7 mouse cellular contexts compared by ENCODE assay signal in the genomic region with DNA sequence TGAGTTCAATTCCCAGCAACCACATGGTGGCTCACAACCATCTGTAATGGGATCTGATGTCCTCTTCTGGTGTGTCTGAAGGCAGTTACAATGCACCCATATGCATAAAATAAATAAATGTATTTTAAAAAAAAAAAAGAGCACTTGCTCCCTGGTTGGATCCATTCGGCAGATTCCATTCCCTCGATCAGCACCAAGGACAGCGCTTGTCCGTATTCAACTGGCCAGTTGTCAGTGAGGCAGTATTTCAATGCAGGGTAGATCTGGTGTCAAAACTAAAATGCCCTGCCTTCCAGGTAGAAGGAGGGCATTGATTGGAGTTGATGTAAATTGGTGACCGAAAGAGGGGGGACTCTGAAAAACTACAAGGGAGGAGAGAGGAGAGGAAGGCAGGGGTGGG.
A peak's percentile ranks its signal among the peaks of the same experiment; 100 is the strongest.
DNase-seq lines count a peak whose midpoint lies in the region; ATAC-seq lines count a peak whose summit lies in the region.

No protein-coding gene starts in this region.

- H3K27me3 ChIP-seq in midbrain, embryonic 10.5 days (ENCODE audit: low read depth, poor library complexity, severe bottlenecking): peaks cover 66% of the 10 kb centered on the region
- H3K27me3 ChIP-seq in midbrain, embryonic 16.5 days (ENCODE audit: control insufficient read depth, insufficient read depth, low read depth, low read length): no peaks in the 10 kb centered on the region
- H3K27me3 ChIP-seq in embryonic facial prominence, embryonic 14.5 days (replicated peaks; ENCODE audit: control insufficient read depth, insufficient read depth, low read length): no peaks in the 10 kb centered on the region; the same call in 1 of the 2 replicates

- no peak overlapping the region for H3K9ac ChIP-seq in midbrain, embryonic 16.5 days (ENCODE audit: low read depth, low read length)
- no peak overlapping the region for H3K9ac ChIP-seq in embryonic facial prominence, embryonic 14.5 days (ENCODE audit: low read depth, low read length)

- peaks cover 60% of the 10 kb centered on the region for H3K4me1 ChIP-seq in midbrain, embryonic 10.5 days
- peaks cover 17% of the 10 kb centered on the region for H3K4me1 ChIP-seq in midbrain, embryonic 16.5 days (ENCODE audit: control insufficient read depth, insufficient read depth, low read length)
- H3K4me1 ChIP-seq in embryonic facial prominence, embryonic 14.5 days (ENCODE audit: control insufficient read depth, insufficient read depth, low read length): no peaks in the 10 kb centered on the region

- H3K4me2 ChIP-seq in midbrain, embryonic 16.5 days (ENCODE audit: low read length): no peak overlapping the region
- no peak overlapping the region for H3K4me2 ChIP-seq in embryonic facial prominence, embryonic 14.5 days (ENCODE audit: low read depth, low read length)

- H3K36me3 ChIP-seq in midbrain, embryonic 10.5 days: no peaks in the 10 kb centered on the region
- no peaks in the 10 kb centered on the region for H3K36me3 ChIP-seq in midbrain, embryonic 16.5 days (ENCODE audit: control insufficient read depth, insufficient read depth, low read length)
- H3K36me3 ChIP-seq in embryonic facial prominence, embryonic 14.5 days (ENCODE audit: control insufficient read depth, insufficient read depth, low read length): no peaks in the 10 kb centered on the region

- peak; percentile 55 for DNase-seq in midbrain, embryonic 10.5 days (ENCODE audit: low spot score)
- peak; percentile 40 for DNase-seq in adrenal gland, adult 2 months
- peak; percentile 78 for DNase-seq in embryonic facial prominence, embryonic 14.5 days (ENCODE audit: low spot score)
- peak; percentile 71 for DNase-seq in retina, postnatal 1 day
- DNase-seq in cerebellum, postnatal 10 days: no peak
- DNase-seq in layer of hippocampus, adult 18-20 months (ENCODE audit: low spot score in 2 of 2): no peak

- H3K9me3 ChIP-seq in midbrain, embryonic 10.5 days (replicated peaks): no peaks in the 10 kb centered on the region
- H3K9me3 ChIP-seq in midbrain, embryonic 16.5 days (replicated peaks; ENCODE audit: control insufficient read depth, low read length, poor library complexity, severe bottlenecking): no peaks in the 10 kb centered on the region
- no peaks in the 10 kb centered on the region for H3K9me3 ChIP-seq in embryonic facial prominence, embryonic 14.5 days (ENCODE audit: control insufficient read depth, low read length)

- no peak for ATAC-seq in midbrain, embryonic 16.5 days
- no peak for ATAC-seq in embryonic facial prominence, embryonic 14.5 days (ENCODE audit: low read depth)

- H3K27ac ChIP-seq in midbrain, embryonic 10.5 days (replicated peaks): no peak overlapping the region
- H3K27ac ChIP-seq in midbrain, embryonic 16.5 days (ENCODE audit: low read length): no peak overlapping the region
- H3K27ac ChIP-seq in embryonic facial prominence, embryonic 14.5 days (replicated peaks; ENCODE audit: low read depth, low read length): no peak overlapping the region

- no peak overlapping the region for H3K4me3 ChIP-seq in midbrain, embryonic 10.5 days
- no peak overlapping the region for H3K4me3 ChIP-seq in midbrain, embryonic 16.5 days (ENCODE audit: low read depth, low read length)
- H3K4me3 ChIP-seq in embryonic facial prominence, embryonic 14.5 days (ENCODE audit: low read depth, low read length): no peak overlapping the region

- 13% methylated on average over 5 of the region's 5 CpGs for WGBS in midbrain, embryonic 10.5 days
- 35% methylated on average over 5 of the region's 5 CpGs for WGBS in midbrain, embryonic 16.5 days
- 11% methylated on average over 5 of the region's 5 CpGs for WGBS in embryonic facial prominence, embryonic 14.5 days

Comparison
In these comparisons a context has a peak if more than half of its experiments do, and no peak if none do; other contexts are left out.
1. DNase-seq: peak in midbrain, embryonic 10.5 days (single experiment), adrenal gland, adult 2 months (single experiment), embryonic facial prominence, embryonic 14.5 days (single experiment) and retina, postnatal 1 day (single experiment); none in cerebellum, postnatal 10 days (0 of 2) and layer of hippocampus, adult 18-20 months (0 of 2).